Mouse (Mus musculus) layer of hippocampus, adult 9-10 months (tissue): Measurements from ENCODE around the gene Ccdc88c.

Source experiments
- DNase-seq: peaks from one replicate; pipeline ENCODE4 v3.0.0; 2022; ENCODE audit warnings: low spot score

Ccdc88c gene

GRCm38 (mm10) chr12:100877936-100878335, 150.9 kb downstream of the Ccdc88c start:
- DNase-seq = no peak

- no peak for DNase-seq
Measured at GRCm38 (mm10) chr12:100875960-100876359, 152.9 kb downstream of the Ccdc88c start.

- no peak for DNase-seq
Measured at GRCm38 (mm10) chr12:100875553-100875952, 153.3 kb downstream of the Ccdc88c start.

GRCm38 (mm10) chr12:100873612-100874011, 155.2 kb downstream of the Ccdc88c start:
- no peak for DNase-seq

GRCm38 (mm10) chr12:100871841-100872240, 157.0 kb downstream of the Ccdc88c start:
- DNase-seq = no peak

- no peak for DNase-seq
Measured at GRCm38 (mm10) chr12:100871234-100871633, 157.6 kb downstream of the Ccdc88c start.

GRCm38 (mm10) chr12:100868049-100868622, 160.7 kb downstream of the Ccdc88c start:
- DNase-seq = no peak

GRCm38 (mm10) chr12:100867097-100867496, 161.8 kb downstream of the Ccdc88c start:
- no peak for DNase-seq

GRCm38 (mm10) chr12:100865509-100866078, 163.3 kb downstream of the Ccdc88c start:
- no peak for DNase-seq

- no peak for DNase-seq
Measured at GRCm38 (mm10) chr12:100865072-100865471, 163.8 kb downstream of the Ccdc88c start.

GRCm38 (mm10) chr12:100862856-100863446, 165.9 kb downstream of the Ccdc88c start:
- no peak for DNase-seq

GRCm38 (mm10) chr12:100862272-100862671, 166.6 kb downstream of the Ccdc88c start:
- DNase-seq = no peak
